Mouse (Mus musculus) adrenal gland, adult (tissue): ENCODE data around the gene Bak1.
"Not testable (repeated sequence)": the region's sequence is repeated elsewhere in the genome, so short reads cannot be mapped to it uniquely, and the experiment has no call there.

ENCODE experiments used
- DNase-seq, 2 experiments: peaks; one replicate each; pipeline ENCODE4 v3.0.0; 2022 to 2023; ENCODE audit warnings: low spot score in 1 of 2; ENCODE audit not compliant: inconsistent age in 2 of 2

Bak1 gene

GRCm38 (mm10) chr17:26990521-26990920 lies 38.3 kb downstream of the Bak1 start:
- DNase-seq = no peak

- no peak for DNase-seq
Observed at GRCm38 (mm10) chr17:26985503-26986179, 43.2 kb downstream of the Bak1 start.

- no peak for DNase-seq
Observed at GRCm38 (mm10) chr17:26983382-26983781, 45.4 kb downstream of the Bak1 start.

GRCm38 (mm10) chr17:26981050-26981449 lies 47.8 kb downstream of the Bak1 start:
- DNase-seq = no peak

- DNase-seq = no peak
Observed at GRCm38 (mm10) chr17:26979426-26979825, 49.4 kb downstream of the Bak1 start.

- DNase-seq = not testable (repeated sequence)
Observed at GRCm38 (mm10) chr17:26977354-26977753, 51.5 kb downstream of the Bak1 start.

- no peak for DNase-seq
Observed at GRCm38 (mm10) chr17:26975415-26975814, 53.4 kb downstream of the Bak1 start.

GRCm38 (mm10) chr17:26974547-26974946 lies 54.3 kb downstream of the Bak1 start:
- no peak for DNase-seq

- peak; percentile 97 to 98 for DNase-seq
Observed at GRCm38 (mm10) chr17:26972703-26973574, 55.9 kb downstream of the Bak1 start, which contains the start of gene Zbtb9. Gene Zbtb9, plus strand, starts transcription at chr17:26973167.

- DNase-seq = no peak
Observed at GRCm38 (mm10) chr17:26972107-26972506, 56.7 kb downstream of the Bak1 start.

GRCm38 (mm10) chr17:26971247-26971905 lies 57.4 kb downstream of the Bak1 start:
- no peak for DNase-seq

GRCm38 (mm10) chr17:26970221-26970620 lies 58.6 kb downstream of the Bak1 start:
- no peak for DNase-seq
